Mouse (Mus musculus): Measurements from ENCODE around the gene St5. TPM values are rescaled to one million over a fixed set of nuclear protein-coding genes. Genes with fewer than 3 reads are reported as not detected.

Gene St5
- polyA plus RNA-seq (2012; rRNA removed) = 46.7 and 55.8 TPM in 2 replicates

DNA sequence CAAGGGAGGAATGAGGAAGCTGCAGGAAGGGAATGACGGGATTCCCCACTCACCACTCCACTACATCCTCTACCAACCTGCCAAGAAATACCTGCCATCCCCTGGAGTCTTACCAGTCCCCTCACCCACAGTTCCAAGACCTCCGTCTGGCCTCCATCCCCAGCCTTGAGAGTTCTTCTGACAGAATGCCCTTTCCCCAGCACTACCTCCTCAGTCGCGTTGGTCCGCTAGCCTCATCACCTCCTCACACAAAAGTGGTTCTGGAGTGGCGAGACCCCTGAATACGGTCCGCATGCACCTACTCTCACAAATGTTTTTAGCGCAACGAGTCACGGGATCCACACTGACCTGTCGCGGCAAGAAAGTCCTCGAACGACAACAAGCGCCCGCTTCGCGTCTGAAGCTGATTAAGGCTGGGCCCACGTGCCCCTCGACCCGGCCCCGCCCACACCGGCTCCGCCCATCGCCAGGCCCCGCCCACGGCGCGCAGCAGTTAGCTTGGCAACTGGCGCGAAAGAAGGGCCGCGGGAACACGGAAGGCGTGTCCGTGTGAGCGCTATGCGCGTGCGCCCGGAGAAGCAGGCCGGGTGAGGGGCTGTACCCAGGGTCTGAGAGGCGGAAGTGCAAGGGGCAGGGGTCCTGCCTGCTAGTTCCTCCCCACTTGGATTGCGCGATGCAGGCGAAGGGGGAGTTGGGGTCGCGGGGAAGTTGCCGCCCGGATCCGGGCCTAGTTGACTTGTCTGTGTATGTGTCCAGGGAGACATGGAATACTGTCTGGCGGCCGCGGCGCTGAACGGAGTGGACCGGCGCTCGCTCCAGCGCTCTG is at the start of gene St5, which contains the start of gene Akip1:
Gene St5, minus strand, starts transcription at position 416 of the 826 bp plus-strand sequence.
Gene Akip1, plus strand, starts transcription at position 501 of the 826 bp plus-strand sequence.

DNA sequence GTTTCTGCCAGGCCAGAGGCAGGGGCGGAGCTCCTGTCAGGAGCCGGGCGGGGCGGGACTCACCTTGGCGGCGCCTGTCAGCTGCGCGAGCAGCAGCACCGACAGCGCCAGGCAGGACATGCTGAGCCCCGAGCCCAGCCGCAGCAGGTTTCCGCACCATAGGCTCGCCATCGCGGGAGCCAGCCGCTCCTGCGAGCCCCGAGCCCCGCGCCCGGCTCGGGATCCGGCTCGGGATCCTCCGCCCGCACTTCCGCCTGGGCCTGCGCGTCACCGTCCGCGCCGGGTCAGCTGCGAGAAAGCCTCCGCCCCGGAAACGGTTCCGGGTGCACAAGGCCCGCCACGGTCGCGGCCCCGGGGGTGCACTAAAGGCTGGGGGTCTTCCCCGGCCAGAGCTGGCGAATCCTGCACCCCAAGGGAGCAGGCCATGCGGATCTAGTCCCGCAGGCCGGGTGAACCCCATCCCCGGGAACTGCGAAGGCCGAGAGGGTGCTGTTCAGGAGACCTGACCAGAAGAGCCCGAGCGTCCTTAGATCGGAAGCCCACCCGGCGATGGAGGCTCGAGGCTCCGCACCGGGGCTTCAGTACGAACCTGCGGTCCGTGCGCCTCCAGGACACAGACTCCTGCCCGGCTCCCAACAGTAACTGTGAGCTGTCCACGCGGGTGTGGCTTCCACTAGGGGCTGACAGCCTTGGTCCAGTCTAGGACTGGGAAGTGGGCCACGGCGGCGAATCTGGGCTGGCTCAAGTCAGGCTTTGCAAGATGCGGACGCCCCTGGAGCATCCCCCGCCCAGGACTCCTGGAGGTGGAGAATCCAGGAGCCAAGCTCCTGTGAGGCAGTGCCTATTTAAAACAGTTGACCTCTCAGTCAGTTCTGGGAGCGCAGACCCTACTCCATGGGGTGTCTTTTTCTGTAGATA is 48.9 kb upstream of the St5 start, which contains the start of gene Tmem9b:
Gene Tmem9b, minus strand, starts transcription at position 868 of the 918 bp plus-strand sequence.

DNA sequence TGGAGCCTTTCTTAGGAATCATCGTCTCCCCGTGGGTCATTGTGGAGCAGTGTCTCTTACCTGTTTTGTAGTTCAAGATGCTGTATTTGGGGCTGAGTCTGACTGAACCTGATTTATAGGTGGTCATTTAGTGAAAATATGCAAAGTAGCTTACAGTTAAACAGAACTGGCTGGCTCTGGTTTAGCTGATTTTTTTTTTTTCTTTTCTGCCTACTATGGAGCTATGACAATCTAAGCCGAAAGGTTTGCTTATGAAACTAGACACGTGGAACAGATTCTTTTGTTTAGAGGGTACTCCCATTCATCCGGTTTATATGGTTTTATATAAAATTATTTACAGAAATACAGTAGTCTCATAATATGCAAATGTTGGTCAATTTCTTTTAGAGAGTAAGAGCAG is 28.2 kb upstream of the St5 start, which contains the start of gene Ascl3:
Gene Ascl3, minus strand, starts transcription at position 101 of the 400 bp plus-strand sequence.

DNA sequence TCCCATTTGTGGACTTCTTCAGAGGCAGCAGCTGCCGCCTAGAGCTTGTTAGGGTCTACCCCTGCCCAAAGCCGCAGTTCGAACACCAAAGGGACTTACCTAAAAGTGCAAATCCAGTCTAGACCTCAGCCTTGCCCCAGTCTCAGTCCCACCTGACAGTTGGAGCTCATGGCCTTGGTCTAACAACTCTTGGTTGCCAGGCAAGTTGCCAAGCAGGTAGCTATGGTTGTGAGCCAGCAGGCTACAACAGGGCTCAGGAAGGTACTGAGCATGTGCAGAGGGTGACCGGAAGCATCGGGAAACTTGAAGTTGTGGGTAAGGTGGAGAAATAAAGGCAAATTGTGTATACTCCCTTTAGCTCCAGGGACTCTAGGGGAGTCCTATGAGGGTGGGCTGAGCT is 20.3 kb upstream of the St5 start, which contains the start of gene BC051019:
Gene BC051019, minus strand, starts transcription at position 154 of the 400 bp plus-strand sequence.

DNA sequence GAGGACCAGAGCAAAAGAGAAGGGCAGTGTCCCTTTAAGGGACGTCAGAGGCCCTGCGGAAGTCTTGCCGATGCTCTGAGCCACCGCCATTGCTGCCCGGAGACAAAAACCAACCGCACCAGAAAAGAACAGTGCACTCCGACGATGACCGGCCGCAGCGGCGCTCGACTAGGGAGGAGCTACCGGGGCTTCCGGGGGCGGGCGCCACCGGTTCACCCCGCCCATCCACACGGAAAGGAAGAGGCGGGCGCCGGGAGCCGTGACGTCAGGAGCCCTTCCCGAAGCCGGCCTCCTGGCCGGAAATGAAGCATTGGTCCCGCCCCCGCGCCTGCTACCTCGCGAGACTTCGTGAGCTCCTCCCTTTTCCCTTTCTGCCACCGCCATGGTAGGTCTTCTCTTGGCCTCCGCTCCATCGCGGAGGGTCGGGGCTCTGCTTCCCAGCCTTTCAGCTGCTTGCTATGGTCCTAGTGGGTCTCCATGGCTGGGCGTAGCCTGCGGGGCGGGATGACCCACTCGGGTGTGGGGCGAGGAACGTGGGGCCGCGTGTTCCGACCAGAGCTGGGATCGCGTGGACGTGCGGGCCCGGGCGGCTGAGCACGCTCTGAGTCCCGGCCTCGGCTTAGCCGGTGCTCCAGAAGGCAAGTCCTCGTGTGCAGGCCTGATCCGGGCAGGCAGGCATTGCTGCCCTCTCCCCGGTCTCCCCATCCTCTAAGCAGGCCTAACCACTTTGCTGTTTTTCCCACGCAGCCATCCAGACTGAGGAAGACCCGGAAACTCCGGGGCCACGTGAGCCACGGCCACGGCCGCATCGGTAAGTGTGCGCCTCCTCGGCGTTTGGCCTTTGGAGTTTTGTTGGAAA is 184.3 kb downstream of the St5 start, which contains the start of gene Rpl27a:
Gene Rpl27a, plus strand, starts transcription at position 310 of the 859 bp plus-strand sequence.

DNA sequence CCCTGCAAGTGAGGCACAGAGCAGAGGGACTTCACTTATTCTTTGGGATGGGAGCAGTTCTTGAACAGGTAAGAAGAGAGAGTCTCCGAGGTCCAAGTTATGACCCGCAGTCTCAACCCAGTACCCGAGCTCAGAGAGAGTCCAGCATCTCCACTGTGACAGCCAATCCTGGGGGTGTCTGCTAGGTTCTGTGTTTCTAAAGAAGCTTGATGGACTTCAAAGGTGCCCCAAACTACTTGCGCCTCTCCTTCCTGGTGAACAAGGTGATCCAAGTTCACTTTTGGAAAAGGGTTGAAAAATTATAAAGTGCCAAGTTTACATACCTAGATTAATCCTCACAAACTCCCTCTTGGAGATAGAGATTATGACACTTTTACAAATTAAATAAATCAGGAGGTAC is 195.4 kb downstream of the St5 start, which contains the start of gene Trim66:
Gene Trim66, minus strand, starts transcription at position 101 of the 400 bp plus-strand sequence.

Other genes with a start within 250 kb of the St5 start
- 0.07 TPM in 2 replicates for gene Trim66, start 195.5 kb downstream of the St5 start, polyA plus RNA-seq (2012; rRNA removed)
- 369 and 454 TPM in 2 replicates for gene Rpl27a, start 184.5 kb downstream of the St5 start, polyA plus RNA-seq (2012; rRNA removed)
- 8.2 and 9.3 TPM in 2 replicates for gene Akip1, start 85 bp upstream of the St5 start, polyA plus RNA-seq (2012; rRNA removed)
- 0.51 and 0.95 TPM in 2 replicates for gene BC051019, start 20.2 kb upstream of the St5 start, polyA plus RNA-seq (2012; rRNA removed)
- 0.56 and 0.61 TPM in 2 replicates for gene Ascl3, start 28.1 kb upstream of the St5 start, polyA plus RNA-seq (2012; rRNA removed)
- gene Tmem9b, start 49.3 kb upstream of the St5 start, polyA plus RNA-seq (2012; rRNA removed) = 42.9 and 54.3 TPM in 2 replicates
- 0.09 and 0.17 TPM in 2 replicates for gene Nrip3, start 78.4 kb upstream of the St5 start, polyA plus RNA-seq (2012; rRNA removed)
- gene Scube2, start 162.1 kb upstream of the St5 start, polyA plus RNA-seq (2012; rRNA removed) = 2.2 and 2.4 TPM in 2 replicates